Mouse (Mus musculus) liver, embryonic 14.5 days (tissue): ENCODE measurements at regions not wholly inside any gene's neighbourhood (a gene's known extent, or its start where the extent isn't known, plus 50 kb on each side); places are given as distances from the start of the nearest gene placed in this dataset.

ENCODE experiments used
- ATAC-seq: fragments of 200-750 bp; cut with Nextera tagmentation; 2 replicates; pipeline ENCODE4 v1.8.0; 2017; ENCODE audit warnings: moderate number of reproducible peaks, mild to moderate bottlenecking, moderate library complexity; ENCODE audit not compliant: insufficient read depth
- DNase-seq, 3 experiments: peaks; one replicate each; pipeline ENCODE4 v3.0.0-alpha.2; 2012 to 2013; ENCODE audit warnings: low read depth in 3 of 3, low spot score in 3 of 3
- H3K27ac ChIP-seq: fragments of 300-500 bp; sonication (generic); 2 replicates; pipeline ENCODE4 v1.5.1; 2014; ENCODE audit warnings: moderate library complexity, mild to moderate bottlenecking, control low read depth, inconsistent platforms
- H3K27me3 ChIP-seq: fragments of 300-500 bp; sonication (generic); 2 replicates; pipeline ENCODE4 v1.6.1; 2014; ENCODE audit warnings: mild to moderate bottlenecking, low read length, moderate library complexity; ENCODE audit not compliant: control insufficient read depth, insufficient read depth
- H3K36me3 ChIP-seq: fragments of 300-500 bp; sonication (generic); replicated peaks from 2 replicates; pipeline ENCODE4 v1.6.1; 2014; ENCODE audit warnings: low read depth; ENCODE audit not compliant: control insufficient read depth, insufficient read depth
- H3K4me1 ChIP-seq, 2 experiments: fragments of 200-500 bp in 1 of 2; fragments of 300-500 bp in 1 of 2; sonication (generic) in 1 of 2; replicated peaks; 2 replicates each; pipeline ENCODE4 v1.6.1; 2012 to 2014; ENCODE audit warnings: antibody characterized with exemption in 1 of 2, inconsistent platforms in 1 of 2, low read length in 1 of 2; ENCODE audit not compliant: control insufficient read depth in 2 of 2, insufficient read depth in 2 of 2
- H3K4me2 ChIP-seq: fragments of 300-500 bp; sonication (generic); 2 replicates; pipeline ENCODE4 v1.6.1; 2014; ENCODE audit warnings: low read depth, mild to moderate bottlenecking, control low read depth, moderate library complexity
- H3K4me3 ChIP-seq, 2 experiments: fragments of 200-500 bp in 1 of 2; fragments of 300-500 bp in 1 of 2; sonication (generic) in 1 of 2; 2 replicates each; pipeline ENCODE4 v1.5.1; 2012 to 2014; ENCODE audit warnings: low read depth in 2 of 2, low read length in 2 of 2, mild to moderate bottlenecking in 2 of 2, control low read depth in 1 of 2, inconsistent platforms in 1 of 2, moderate library complexity in 1 of 2; ENCODE audit not compliant: insufficient read depth in 1 of 2
- H3K9ac ChIP-seq: fragments of 300-500 bp; sonication (generic); replicated peaks from 2 replicates; pipeline ENCODE4 v1.6.1; 2014; ENCODE audit warnings: mild to moderate bottlenecking, control low read depth, moderate library complexity
- H3K9me3 ChIP-seq: fragments of 300-500 bp; sonication (generic); 2 replicates; pipeline ENCODE4 v1.6.1; 2016; ENCODE audit warnings: low read length, mixed read lengths; ENCODE audit not compliant: control insufficient read depth
- CTCF ChIP-seq: IDR thresholded peaks from 2 replicates; pipeline ENCODE4 v1.5.1; 2016; ENCODE audit warnings: antibody characterized with exemption, low read depth, control low read depth
- EP300 ChIP-seq: IDR thresholded peaks from 2 replicates; pipeline ENCODE4 v1.6.1; 2016; ENCODE audit warnings: antibody characterized with exemption, low read depth
- WGBS: fragments of 180-500 bp; shearing (Covaris S2); extraction: QIAGEN DNeasy Blood & Tissue Kit; methylation state at CpG from one replicate; pipeline ENCODE4 v1.1.7; 2014; ENCODE audit not compliant: insufficient replicate concordance; 5-methylcytosine and 5-hydroxymethylcytosine counted together

- H3K4me3 ChIP-seq = no peak overlapping the region
These were observed 355.3 kb upstream of the Cdh4 start for GRCm38 (mm10) chr2:179086915-179087314.

GRCm38 (mm10) chr2:179091480-179091879 lies 350.8 kb upstream of the Cdh4 start:
- Histone ChIP-seq H3K27me3 (no peaks in the 10 kb centered on the region), H3K4me3 (no peak overlapping the region), H3K36me3 (no peaks in the 10 kb centered on the region), H3K4me2 (no peak overlapping the region), H3K9ac (no peak overlapping the region), H3K27ac (no peak overlapping the region), H3K9me3 (no peaks in the 10 kb centered on the region), H3K4me1 (no peaks in the 10 kb centered on the region)
- ATAC-seq (no peak), DNase-seq (no peak)
- no peak for TF ChIP-seq CTCF
- no peak for TF ChIP-seq EP300
- WGBS = 51% methylated on average over 3 of the region's 3 CpGs

More at GRCm38 (mm10) chr2:179086915-179087314, 355.3 kb upstream of the Cdh4 start:
- 69% methylated on average over 9 of the region's 9 CpGs for WGBS
- ATAC-seq (no peak), DNase-seq (no peak)
- H3K27ac ChIP-seq = no peak overlapping the region
- H3K4me2 ChIP-seq = no peak overlapping the region
- H3K27me3 ChIP-seq = no peaks in the 10 kb centered on the region
- no peak for TF ChIP-seq EP300
- no peak for TF ChIP-seq CTCF
- no peaks in the 10 kb centered on the region for H3K4me1 ChIP-seq
- H3K9me3 ChIP-seq = no peaks in the 10 kb centered on the region
- no peaks in the 10 kb centered on the region for H3K36me3 ChIP-seq
- no peak overlapping the region for H3K9ac ChIP-seq

- TF ChIP-seq CTCF (no peak), EP300 (no peak)
- DNase-seq (no peak), ATAC-seq (no peak)
- no peaks in the 10 kb centered on the region for H3K4me1 ChIP-seq
- no peaks in the 10 kb centered on the region for H3K9me3 ChIP-seq
- no peaks in the 10 kb centered on the region for H3K27me3 ChIP-seq
- no peaks in the 10 kb centered on the region for H3K36me3 ChIP-seq
- no peak overlapping the region for H3K9ac ChIP-seq
- H3K27ac ChIP-seq = no peak overlapping the region
- WGBS = 64% methylated on average over 11 of the region's 11 CpGs
- H3K4me3 ChIP-seq = no peak overlapping the region
- no peak overlapping the region for H3K4me2 ChIP-seq
These were observed 348.2 kb upstream of the Cdh4 start for GRCm38 (mm10) chr2:179093996-179094395.

GRCm38 (mm10) chr2:179095981-179096380 lies 346.2 kb upstream of the Cdh4 start:
- Histone ChIP-seq H3K27ac (no peak overlapping the region), H3K4me1 (no peaks in the 10 kb centered on the region), H3K4me3 (no peak overlapping the region), H3K27me3 (no peaks in the 10 kb centered on the region), H3K4me2 (no peak overlapping the region), H3K36me3 (no peaks in the 10 kb centered on the region), H3K9ac (no peak overlapping the region), H3K9me3 (no peaks in the 10 kb centered on the region)
- WGBS = 63% methylated on average over 3 of the region's 3 CpGs
- no peak for ATAC-seq
- DNase-seq = no peak
- TF ChIP-seq CTCF (no peak), EP300 (no peak)

GRCm38 (mm10) chr2:179096861-179097260 lies 345.4 kb upstream of the Cdh4 start:
- H3K4me1 ChIP-seq = no peaks in the 10 kb centered on the region
- H3K4me3 ChIP-seq = no peak overlapping the region
- H3K9ac ChIP-seq = no peak overlapping the region
- TF ChIP-seq EP300 (no peak), CTCF (no peak)
- WGBS = 50% methylated on average over 4 of the region's 4 CpGs
- ATAC-seq = no peak
- H3K27me3 ChIP-seq = no peaks in the 10 kb centered on the region
- no peaks in the 10 kb centered on the region for H3K9me3 ChIP-seq
- no peak overlapping the region for H3K4me2 ChIP-seq
- no peak overlapping the region for H3K27ac ChIP-seq
- DNase-seq = no peak
- H3K36me3 ChIP-seq = no peaks in the 10 kb centered on the region
